Mouse (Mus musculus) thymus, postnatal 10 days (tissue): ENCODE results near the gene Zc3hav1.

Experiments
- DNase-seq, 2 experiments: peaks; one replicate each; pipeline ENCODE4 v3.0.0; 2021; ENCODE audit warnings: low spot score in 2 of 2

Zc3hav1 gene

GRCm38 (mm10) chr6:38352451-38352850 is 2.0 kb downstream of the Zc3hav1 start:
- no peak for DNase-seq

DNA sequence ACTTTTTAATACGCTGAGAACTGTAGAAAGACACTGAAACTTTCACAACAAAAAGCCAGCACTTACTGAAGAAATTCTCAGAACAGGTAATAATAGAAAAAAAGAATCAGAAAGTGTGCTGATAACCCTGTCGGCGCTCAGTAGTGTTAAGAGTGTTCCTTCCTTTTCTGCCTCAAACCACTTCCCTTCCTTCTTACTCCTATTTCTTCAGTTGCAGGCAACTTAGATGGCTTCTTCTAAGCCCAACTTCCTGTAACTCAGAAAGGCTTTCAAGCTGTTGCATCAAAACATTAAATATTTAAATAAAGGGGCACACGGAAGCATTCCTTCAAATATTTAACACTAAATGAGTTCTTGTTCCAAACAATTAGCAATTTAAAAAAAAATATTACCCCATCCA is 2.5 kb downstream of the Zc3hav1 start:
- no peak for DNase-seq

DNA sequence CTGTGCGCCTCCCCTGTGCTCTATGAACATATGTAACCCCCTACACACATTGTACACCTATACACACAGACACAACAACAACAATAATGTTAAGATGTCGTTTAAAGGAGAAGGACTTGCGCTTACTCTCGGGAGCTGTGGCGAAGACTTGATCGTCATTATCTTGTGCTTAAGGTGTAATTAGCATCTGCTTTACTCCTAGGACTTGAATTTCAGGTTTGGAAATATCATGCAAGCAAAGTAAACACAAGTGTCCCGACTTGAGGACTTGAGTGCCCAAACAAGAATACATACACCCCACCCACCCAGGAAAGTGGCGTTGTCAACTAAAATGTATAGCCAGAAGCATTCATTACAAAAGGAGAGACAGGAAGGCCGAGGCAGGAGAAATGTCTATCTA is 4.6 kb downstream of the Zc3hav1 start:
- DNase-seq = no peak

DNA sequence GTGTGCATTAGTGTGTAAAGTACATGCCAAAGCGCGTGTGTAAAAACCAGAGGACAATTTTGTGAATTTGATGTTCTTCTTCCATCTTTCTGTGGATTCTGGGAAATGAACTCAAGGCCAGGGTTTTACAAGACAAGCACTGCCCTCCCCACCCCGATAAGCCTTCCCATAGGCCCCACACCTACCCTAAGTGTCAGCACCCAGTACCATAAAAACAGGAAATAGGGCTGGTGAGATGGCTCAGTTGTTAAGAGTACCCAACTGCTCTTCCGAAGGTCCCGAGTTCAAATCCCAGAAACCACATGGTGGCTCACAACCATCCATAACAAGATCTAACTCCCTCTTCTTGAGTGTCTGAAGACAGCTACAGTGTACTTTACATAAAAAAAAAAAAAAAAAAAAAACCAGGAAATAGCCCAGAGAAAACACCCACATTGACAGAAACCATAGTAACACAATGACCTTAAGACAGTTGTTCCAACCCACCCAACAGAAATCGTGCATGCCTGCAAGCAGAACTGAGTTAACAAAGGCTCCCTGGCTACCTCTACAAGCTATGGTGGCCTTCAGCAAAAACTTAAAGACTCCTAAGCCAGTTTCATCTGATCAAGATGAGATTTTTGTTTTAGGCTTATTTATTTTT is 5.5 kb downstream of the Zc3hav1 start:
- DNase-seq = no peak

DNA sequence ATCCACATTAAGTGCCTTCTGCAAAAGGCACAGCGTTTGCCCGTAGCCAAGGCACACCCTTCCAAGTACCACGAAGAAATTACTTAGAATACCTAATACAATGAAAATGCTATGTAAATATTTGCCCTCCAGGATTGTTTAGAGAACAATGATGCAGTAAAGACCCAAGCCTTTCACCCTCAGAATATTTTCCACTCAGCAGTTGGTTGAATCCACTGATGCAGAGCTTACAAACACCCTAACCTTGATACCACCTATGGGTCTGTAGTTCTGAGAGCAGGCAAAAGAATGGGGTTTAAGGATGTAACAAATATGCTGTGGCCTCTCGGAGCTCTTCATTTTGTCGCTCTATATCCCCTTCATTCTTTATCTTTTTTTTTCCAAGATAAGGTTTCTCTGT is 6.5 kb downstream of the Zc3hav1 start:
- DNase-seq = no peak

DNA sequence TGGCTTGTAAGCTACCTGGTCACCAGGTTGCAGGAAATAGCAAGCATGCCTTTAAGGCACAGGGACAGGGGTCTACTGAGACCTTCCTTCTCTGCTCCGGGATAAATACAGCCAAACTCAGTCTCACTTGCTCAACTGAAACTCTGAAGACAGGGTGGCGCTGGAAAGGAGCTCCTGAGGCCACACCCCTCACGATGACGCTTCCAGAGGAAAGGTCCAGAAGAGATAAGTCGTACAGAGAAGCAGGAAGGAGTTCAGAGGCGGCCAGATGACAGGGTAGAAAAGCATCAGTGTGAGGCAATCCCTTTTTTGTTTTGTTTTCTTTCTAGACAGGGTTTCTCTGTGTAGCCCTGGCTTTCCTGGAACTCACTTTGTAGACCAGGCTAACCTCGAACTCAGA is 8.6 kb downstream of the Zc3hav1 start:
- DNase-seq = no peak

DNA sequence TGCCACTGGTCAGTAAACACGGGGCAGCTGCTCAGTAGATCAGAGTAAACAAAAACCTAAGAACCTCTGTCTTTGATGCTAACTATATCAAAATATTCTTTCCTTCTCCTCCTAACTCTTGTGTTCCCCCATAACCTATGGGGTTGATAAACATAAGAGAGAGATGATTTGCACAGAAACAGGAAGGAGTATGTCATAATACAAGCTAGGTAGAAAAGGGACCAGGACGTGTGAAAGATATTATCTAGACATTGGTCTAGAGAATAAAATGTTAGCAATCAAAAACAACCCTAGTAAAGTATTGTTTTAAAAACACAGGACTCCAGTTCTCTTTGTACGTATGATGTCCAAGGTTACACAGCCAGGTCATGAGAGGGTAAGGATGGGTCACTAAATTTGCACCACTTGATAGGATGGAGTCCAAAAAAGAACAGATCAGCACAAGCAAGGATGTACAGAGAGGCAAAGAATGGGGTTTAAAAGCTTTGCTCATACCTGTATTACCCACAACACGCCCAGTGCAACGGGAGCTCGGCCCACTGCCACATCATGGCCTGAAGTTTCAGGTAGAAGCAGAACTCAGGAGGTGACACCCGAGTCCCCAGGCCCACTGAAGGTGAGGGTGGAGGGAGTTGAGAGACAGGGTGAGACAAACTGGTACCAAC is 10.3 kb downstream of the Zc3hav1 start:
- DNase-seq = no peak

DNA sequence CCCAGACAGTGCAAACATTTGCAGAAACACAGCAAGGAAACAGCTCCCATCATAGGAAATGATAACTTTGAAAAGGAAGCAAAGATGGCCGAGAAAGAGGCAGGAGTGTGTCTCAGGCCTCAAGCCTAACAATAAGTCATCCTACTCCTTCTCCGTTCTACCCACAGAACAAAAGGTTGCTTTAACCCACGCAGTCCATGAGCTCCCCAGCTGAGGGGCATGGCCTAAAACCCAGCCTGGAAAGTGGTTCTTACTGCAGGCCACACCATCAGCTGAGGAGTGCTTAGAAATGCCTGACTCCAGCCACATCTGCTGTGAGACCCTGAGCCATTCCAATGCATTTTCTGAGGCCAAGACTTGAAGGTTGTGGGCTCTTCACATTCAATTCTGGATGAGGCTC is 10.8 kb downstream of the Zc3hav1 start:
- DNase-seq = no peak

GRCm38 (mm10) chr6:38342666-38342992 is 11.8 kb downstream of the Zc3hav1 start:
- no peak for DNase-seq

DNA sequence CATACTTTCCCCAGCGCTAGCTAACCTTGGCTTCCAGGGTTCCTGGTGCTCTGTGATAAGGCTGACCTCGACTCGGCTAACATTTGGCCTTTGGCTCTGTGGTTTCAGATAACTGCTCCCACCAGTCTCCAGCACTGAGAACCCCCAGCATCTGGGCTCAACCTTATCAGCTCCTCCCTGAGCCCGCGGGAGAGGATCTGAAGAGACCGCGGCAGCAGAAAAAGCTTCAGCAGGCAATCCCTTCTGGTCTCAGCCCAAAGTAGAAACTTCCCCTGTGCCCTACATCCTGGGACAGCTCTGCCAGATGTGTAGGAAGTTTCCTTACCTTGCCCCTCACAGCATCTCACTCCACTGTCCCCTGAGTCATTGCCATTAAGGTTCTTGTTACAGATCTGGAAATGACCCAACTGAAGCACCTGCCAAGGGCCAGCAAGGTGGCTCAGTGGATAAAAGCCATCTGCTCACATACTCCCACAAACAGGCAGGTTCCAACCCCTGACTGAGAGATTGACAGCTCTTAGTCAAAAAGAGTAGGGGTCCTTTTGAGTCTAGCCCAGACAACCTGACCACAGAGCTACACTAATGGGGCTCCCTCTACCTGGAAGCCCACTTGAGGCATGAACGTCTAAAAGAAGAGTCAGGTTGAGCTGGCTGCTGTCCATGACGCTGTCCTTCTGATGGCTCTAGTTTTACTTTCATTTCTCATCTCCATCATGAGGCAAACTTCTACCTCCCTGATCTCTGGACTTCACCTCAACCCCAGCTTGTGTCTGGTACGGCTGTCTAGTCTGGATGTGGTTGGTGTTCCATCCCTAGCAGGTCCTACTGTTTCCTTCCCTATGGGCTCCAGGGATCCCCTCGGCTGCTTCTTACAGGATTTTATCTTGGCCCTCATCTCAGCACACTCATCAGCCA is 12.4 kb downstream of the Zc3hav1 start:
- no peak for DNase-seq

DNA sequence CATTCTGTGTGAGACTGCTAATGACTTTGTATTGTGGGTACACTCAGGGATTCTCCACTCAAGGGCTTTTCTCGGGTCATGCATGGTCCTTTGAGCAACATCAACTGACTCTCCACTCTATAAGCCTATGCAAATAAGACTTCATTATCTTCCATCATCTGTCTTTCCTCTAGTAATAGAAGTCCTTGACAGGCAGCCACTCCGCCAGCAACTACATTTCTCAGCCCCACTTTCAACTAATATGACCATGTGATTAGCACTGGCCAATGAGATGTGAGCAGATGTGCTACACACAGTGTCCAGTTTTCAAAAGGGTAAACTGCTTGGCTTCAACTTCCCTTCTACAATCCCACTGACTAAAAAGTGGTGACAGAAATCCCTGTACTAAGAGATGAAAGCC is 15.3 kb downstream of the Zc3hav1 start:
- DNase-seq = no peak

DNA sequence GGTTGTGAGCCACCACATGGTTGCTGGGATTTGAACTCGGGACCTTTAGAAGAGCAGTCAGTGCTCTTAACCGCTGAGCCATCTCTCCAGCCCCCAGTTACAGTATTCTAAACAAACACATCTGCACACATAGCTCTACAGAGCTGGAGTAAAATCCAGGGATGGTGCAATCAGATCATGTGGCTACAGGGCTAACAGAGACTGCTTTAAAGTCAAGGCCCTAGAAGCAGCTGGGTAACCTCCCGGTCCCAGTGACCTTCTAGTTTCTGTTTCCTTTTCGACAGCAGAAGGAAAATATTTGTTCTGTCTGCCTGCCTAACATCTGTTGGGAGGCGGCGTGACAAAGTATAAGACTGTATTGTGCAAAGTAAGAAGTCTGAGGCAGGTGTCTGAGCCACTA is 16.5 kb downstream of the Zc3hav1 start:
- DNase-seq = no peak

DNA sequence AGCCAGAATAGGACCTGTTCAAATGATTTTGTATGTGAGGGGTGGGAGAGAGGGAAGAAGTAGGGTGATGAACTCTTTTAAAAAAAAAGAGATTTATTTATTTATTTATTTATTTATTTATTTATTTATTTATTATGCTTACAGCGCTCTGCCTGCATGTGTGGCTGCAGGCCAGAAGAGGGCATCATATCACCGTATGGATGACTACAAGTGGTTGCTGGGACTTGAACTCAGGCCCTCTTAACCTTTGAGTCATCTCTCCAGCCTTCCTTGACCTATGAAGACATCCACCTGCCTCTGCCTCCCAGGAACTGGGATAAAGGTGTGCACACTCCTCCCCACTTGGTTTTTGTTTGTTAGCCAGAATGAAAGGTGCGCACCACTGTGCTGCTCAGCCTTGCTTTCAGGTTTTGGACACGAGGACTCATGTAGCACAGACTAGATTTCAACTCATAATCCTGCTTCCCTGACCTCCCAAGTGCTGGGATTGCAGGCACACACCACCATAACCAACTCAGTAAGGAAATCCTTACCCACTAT is 17.2 kb downstream of the Zc3hav1 start:
- no peak for DNase-seq

DNA sequence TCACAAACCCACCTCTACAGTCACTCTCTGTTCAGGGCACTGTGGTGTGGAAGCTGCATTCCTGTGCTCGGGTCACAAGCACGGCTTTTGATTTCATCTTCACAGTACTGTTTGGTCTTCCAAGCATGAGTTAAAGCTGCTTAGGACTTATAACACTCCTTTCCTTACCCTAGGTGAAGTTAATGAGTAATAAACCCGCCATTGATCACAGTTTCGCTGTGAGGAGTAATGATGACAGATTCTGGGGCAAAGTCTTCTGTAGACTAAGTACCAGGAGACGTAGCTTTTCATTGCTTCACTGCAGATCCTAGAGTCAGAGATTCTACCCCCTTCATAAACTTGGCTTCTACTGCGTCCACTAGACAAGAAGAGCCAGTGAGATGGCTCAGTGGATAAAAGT is 19.1 kb downstream of the Zc3hav1 start:
- no peak for DNase-seq

- no peak for DNase-seq
Measured at GRCm38 (mm10) chr6:38326596-38326995, 27.8 kb downstream of the Zc3hav1 start.

GRCm38 (mm10) chr6:38320621-38321020 is 33.8 kb downstream of the Zc3hav1 start:
- DNase-seq = no peak

DNA sequence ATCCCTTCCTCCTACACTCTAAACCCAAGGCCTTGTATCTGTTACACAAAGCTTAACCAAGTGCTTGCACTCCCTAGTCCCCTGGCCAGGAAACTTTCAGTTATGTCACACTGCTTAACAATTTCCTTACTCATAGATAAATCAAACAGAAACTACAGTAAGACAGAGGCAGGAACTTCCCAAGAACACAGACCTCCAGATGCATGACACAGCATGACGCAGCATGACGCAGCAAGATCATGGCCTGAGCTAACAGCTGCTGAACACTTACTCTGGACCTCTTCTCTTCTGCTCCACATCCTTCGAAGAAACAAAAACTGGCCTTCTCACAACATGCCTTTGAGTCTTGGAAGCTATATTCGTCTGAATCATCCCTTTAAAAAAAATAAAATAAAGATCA is 38.4 kb downstream of the Zc3hav1 start:
- DNase-seq = no peak

- DNase-seq = peak; percentile 18 to 20
Measured at GRCm38 (mm10) chr6:38309741-38310140, 44.7 kb downstream of the Zc3hav1 start.

GRCm38 (mm10) chr6:38304981-38305380 is 49.4 kb downstream of the Zc3hav1 start:
- DNase-seq = peak in 1 of 2 experiments; percentile 34

DNA sequence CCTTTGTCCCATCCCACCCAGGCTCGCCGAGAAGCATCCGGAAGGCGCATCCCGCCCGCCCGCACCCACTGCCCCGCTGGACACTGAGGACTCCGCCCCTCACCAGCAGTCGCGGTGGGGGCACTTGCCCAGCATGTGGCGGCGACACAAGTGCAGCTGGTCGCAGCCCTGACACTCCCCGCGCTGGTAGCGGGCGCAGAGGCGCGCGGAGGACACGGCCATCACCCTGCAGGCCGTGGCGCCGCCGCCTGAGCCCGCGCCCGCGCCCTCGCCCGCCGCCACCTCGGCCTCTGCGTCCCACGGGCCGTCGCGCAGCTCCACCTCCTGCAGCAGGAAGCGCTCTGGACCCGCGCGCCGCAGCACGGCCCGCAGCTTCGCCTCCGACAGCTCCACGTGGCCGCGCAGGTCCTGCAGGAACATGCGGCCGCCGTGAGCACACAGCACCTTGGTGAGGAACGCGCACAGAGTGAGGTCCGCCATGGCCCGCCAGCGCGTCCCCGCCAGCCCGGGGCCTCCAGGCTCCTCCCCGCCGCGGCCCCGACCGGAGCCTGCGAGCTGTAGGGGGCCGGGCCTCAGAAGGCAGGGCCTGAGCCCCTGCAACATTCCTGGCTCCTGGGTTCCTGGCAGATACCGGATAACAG is 55.5 kb downstream of the Zc3hav1 start, which contains the start of gene Zc3hav1l:
Zc3hav1l (minus strand) TSS at position 499 of the 641 bp plus-strand sequence.
- DNase-seq = peak; percentile 27 to 59

DNA sequence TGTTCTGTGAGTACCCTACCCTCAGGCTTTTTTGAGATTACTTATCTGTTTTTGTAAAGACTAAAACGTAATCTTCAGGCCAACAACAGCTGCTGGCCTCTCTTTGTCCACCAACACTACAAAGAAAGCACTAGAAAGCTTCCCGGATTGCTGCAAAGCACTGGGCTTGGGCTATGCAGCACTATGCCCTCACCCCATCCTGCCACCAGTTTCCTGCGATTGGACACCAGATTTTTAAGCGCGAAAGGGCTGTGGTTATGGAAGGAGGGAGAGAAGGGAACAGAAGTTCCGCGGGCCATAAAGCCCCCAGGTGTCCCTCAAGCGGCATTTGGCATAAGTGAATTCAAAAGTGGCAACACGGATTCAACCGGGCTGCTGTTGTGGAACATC is 56.2 kb downstream of the Zc3hav1 start:
- peak in 1 of 2 experiments; percentile 13 for DNase-seq
